Mouse (Mus musculus): Measurements from ENCODE around the gene Serpine3. TPM values are rescaled to one million over a fixed set of nuclear protein-coding genes. Genes with fewer than 3 reads are reported as not detected.
"Not testable (repeated sequence)": the region's sequence is repeated elsewhere in the genome, so short reads cannot be mapped to it uniquely, and the experiment has no call there.

Gene Serpine3
- total RNA-seq (2021) (not detected), polyA plus RNA-seq (2012; rRNA removed) (not detected in 2 replicates)
- long read RNA-seq, partial matches to known transcripts: 0 of 1 reads
- long read RNA-seq, other reads (novel, unspliced or antisense): 1 of 1 reads

DNA sequence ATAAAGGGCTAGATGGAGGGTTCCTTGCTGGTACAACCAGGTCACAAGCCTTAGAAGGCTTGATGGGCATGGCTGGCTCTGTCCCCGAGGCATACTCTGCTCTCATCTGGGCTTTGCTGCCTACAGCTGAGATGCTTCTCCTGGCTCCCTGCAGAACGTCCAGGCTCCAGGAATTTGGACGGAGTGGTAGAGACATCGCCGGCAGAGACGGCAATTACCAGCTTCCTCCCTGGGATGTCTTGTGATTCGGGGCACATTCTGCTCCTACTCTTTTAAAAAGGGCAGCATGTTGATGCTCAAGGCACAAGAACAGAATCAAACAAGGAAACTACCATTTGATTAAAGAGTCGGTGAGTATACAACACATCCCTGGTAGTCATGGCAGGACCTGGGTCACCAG lies at the start of gene Serpine3:
TSS of gene Serpine3 (plus strand) at position 301 of the 400 bp plus-strand sequence.
- no peak for DNase-seq

DNA sequence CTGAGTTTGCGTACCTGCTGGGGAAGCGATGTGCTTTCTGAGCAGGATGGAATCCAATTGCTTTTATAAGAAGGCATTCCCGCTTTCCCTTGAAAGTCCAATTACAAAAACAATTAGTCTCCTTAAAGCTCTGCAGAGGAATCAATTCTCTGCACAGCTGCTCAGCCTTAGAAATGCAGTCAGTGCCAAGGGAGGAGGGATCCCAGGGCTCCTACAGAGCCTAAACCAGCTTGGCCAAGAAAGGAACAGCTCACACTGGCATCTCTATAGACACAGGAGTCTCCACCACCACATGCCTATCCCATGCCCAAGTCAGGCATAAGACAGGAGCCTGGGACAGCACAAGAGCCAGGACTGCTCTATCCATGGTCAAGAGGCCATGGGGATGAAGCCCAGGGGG lies 41.1 kb upstream of the Serpine3 start:
- DNase-seq: no peak

DNA sequence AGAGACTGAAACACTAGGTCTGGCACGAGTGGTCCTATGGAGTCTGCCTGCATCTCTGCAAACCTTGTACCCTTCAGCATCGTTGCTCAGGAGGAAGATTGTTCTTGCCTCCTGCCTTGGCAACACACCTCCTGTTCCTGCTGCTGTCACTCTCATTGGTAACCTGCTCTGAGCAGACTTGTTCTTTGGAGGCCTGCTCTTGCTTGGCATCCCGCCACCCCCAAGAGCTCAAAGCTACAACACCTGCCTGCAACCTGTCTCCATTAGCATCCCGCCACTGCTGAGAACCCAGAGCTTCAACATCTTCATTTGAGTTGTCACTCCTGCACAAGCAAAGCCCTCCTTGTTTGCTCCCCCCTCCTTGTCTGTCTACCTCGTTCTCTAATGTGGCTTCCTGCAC lies 35.5 kb upstream of the Serpine3 start:
- no peak for DNase-seq

DNA sequence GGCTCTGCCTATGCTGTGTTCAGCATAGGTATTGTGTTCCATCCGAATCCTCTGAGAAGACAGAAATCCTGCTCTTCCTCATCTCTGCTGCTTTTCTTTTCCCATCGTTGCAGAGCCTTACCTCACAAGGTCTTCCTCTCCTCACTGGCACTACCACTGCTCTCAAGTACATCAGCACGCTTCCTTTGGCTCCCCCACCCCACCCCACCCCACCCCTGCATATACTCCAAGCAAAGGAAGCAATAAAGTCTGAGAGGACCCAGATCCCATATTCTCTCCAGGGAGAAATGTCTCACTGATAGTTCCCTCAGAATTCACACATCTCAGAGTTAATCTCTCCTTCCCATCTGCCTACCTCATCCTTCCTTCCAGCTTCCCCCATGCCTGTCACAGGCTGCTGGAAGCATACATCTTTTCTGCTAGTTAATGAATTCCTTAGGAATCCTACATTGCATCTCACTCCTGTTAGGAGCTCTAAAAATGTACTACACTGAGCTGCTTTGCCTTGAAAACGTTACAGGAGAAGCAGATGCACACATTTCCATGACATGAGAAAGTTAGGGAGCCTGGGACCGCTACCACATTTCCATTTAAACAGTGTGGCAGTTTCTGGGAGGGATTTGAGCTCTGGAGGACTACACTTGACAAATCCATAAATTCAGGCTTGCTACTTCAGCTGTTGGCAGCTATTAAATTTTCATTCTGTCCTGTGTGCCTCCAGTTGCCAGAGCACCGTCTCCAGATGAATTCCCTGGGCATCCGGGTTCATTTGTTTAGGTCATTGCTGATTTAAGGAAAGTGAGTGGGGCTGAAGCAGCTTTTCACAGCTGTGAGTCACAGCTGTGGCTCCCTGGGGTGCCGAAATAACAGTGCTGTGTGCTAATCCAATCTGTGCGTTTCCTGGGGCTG lies 25.8 kb upstream of the Serpine3 start:
- DNase-seq: no peak

DNA sequence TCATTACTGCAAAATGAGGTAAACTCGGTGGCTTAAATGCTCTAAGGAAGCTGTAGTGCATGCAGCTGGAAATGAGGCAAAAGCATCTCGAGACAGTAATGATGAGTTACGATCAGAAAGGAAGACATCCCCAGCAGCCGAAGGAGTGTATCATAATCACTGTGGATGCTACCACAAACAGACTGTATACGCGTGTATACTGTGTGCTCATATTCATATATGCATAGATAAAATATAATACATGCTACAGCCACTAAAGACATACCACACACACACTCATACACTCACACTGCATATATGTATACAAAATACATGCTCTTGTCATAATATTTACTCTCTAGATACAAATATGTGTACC lies 25.1 kb upstream of the Serpine3 start:
- DNase-seq: no peak

DNA sequence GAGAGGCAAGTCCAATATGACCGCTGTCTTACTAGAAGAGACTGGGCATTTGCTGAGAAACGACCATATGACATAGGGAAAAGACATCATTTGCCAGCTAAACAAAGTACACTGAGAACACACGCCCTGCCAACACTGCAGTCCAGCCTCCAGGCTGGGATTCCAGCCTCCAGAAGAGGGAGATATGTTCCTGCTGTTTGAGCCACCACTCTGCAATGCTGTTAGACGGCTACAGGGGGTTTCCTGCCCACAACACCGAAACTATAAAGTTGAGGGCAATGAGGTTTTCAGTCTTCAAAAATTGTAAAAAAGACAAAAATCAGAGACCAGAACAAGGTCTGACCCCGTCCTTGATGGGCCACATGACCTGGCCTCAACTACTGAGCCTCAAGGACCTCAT lies 24.4 kb upstream of the Serpine3 start:
- peak; percentile 39 for DNase-seq

DNA sequence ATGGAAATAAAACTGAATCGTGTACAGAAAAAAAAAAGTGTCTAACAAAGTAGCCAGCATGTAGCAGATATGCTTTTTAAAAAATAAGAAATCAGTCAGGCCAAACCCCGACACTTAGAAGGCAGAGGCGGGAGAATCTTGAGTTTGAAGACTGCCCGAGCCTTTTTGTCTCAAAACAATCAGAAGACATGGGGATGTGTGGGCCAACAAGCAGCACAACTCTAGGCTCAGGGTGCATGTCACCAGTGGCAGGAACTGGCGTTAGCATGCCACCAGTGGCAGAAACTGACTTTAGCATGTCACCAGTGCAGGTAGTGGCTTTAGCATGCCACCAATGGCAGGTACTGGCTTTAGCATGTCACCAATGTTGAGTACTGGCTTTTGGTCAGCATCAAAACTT lies 23.9 kb upstream of the Serpine3 start:
- DNase-seq: no peak

DNA sequence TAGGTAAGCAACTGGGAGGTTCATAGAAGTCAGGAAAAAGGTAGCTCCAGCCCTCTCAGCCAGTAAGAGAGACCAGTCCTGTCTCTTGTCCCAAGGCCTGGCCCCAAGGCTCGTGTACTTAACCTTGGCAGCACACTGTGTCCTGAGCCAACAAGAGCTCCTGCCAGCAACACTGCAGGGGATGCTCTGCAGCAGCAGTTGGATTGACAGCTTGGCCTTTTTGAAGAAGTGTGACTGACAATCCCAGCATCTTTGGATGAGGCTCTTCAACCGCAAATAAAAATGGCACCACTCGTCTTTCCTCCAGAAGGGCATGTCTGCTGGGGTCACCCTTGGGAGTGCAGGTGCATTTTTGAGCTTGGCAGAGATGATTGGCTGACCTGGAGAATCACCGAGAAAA lies 23.1 kb upstream of the Serpine3 start:
- DNase-seq: peak; percentile 14

DNA sequence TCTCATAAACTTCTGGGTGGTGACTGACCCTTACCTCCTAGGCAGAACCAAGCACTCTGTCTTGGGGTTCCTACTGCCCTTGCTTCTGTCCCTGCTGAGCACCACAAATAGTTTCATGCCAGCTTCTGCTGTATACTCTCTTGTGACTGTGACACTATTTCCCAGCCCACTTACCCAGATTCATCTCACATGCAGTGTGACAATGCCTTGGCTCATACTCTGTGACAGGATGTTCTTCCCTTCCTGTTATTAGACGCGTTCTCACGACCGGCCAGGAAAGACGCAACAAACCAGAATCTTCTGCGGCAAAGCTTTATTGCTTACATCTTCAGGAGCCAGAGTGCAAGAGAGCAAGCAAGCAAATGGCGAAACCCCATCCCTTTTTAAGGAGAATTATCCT lies 21.1 kb upstream of the Serpine3 start:
- DNase-seq: not testable (repeated sequence)

DNA sequence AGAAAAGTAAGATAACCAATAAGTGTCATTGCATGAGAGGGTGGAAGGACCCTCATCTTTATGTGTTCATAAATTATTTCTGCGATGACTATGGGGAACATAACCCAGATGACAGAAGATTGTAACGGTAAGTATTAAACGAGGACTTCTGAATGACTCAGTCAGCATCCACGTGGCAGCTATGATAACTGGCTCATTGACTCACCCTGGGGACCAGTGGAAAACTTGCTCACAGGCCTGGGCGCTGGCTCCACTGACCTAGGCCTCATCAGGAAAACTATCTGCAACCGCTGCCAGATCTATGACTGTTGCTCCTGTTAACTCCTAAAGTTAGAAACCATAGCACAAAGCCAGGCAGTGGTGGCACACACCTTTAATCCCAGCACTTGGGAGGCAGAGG lies 15.1 kb upstream of the Serpine3 start:
- DNase-seq: peak; percentile 18

DNA sequence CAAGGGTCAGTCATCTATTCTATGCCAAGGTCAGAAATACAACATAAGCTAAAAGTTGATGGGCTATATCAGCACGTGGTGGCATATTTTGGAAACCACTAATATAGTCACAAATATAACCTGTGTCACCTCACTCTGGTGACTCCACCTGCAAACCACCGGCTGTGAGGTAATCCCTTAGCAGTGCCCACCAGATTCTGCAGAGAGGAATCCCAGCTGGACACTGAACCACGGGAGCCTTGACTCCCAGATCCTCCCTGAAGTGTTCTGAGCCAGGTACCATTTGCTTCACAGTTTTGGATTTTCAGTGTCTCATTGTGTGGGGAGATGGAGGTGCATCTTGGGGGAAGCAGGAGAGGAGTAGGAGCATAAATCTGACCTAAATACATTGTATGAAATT lies 13.1 kb upstream of the Serpine3 start:
- no peak for DNase-seq

DNA sequence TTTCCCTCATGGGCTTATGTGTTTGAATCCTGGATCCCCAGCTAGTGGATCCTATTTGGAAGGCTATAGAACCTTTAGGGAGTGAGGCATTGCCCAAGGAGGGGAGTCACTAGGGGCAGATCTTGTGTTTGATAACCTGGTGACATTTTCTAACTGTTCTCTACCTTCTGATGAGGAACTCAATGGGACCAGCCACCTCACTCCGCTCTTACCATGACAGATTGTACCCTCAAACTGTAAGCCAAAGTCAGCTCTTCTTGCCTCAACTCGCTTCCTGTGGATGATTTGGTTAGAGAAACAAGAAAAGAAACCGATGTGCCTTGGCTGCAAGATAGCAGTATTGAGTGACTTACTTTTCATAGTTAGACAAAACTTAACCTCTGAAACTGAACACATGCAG lies 11.7 kb upstream of the Serpine3 start:
- no peak for DNase-seq

DNA sequence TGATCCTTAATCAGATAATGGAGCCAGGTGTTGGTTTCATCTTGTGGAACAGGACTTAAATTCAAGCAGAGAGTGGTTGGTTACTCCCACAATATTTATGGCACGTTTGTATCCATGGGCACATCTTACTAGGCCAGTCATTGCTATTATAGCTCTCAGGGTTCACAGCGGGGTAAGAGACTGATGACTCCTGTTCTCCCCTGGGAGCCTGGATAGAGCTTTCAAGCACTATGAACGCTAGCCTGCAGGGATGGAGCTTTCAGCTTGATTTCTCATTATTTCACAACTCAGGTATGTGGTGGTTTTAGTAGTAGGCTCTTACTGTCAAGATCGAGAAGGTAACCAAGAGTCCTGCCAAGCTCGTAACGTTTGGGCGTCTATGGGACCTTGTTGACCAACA lies 7.5 kb upstream of the Serpine3 start:
- DNase-seq: no peak

DNA sequence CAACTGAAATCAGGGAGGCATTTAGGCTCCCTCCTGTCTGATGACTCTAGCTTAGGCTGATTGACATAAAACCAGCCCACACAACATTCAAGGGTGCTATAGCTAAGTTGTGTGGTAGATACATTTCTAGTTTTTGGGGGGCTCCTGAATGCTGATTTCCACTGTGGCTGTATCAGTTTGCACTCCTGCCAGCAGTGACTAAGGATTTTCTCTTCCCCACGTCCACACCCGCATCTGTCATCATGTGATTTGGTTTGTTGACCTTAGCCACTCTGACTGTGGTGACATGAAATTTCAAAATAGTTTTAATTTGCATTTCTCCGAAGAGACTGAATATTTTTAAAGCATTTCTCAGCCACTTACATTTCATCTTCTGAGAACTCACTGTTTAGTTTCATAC lies 6.0 kb upstream of the Serpine3 start:
- DNase-seq: no peak

DNA sequence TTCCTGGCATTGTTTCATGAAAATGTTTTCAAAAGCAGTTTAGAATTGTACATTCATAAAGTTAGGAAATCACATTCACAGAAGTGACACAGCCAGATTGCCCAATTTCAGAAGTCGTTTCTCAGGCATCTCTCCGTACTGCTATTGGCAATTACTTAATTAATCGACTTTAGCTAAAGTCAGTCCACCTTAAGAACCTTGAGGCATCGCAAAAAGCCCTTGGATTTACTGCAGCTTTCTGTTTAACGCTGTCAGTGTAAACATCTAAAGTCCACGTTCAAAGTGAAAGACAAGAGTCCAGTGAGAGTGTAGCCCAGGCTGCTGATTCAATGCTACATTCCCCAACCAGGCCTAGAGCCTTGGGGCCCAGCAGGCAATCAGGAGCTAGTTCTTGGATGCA lies 1.1 kb upstream of the Serpine3 start:
- no peak for DNase-seq

DNA sequence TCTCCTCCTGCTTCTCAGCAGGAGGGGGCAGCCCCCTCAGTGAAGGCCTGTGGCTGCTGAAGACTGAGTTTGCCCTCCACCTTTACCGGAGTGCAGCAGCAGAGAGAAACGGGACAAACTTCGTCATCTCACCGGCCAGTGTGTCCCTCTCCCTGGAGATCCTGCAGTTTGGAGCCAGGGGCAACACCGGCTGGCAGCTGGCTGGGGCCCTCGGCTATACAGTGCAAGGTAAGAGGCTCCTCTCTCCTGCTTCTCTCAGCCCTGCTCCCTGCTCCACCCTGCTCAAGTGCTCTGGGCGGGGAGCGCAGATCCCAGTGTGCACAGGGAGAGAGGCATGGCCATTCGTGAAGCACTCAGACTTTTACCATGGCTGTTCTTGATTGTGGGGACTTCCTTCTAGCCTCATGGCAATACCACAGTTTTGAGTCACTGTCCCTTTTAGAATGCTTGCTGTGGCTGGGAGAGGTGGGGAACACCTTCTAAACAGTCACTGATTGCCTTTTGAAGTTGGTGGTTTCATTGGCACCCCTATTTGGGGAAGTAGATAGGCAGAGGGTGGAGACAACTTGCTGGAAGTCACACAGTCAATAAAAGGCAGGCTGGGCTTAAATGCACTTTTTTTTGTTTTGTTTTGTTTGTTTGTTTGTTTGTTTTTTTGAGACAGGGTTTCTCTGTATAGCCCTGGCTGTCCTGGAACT lies 1.7 kb downstream of the Serpine3 start:
- DNase-seq: no peak

DNA sequence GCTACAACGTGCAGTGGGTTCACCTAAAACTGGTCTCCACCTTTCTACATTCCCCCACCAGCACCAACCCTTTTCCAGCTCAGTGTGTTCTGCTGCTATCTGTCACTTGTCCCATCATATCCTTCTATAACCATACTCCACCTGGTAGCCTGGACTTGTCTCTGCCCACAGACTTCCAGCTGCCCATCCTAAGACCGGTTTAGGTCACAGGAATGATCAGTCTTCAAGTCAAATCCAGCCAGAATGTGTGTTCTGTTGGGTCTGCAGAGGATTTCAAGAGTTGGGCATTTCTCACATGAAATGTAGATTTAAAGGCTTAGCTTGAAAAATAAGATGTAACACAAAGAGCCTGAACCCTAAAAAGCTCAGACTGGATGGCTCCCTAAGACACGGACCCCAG lies 10.2 kb downstream of the Serpine3 start:
- DNase-seq: no peak

DNA sequence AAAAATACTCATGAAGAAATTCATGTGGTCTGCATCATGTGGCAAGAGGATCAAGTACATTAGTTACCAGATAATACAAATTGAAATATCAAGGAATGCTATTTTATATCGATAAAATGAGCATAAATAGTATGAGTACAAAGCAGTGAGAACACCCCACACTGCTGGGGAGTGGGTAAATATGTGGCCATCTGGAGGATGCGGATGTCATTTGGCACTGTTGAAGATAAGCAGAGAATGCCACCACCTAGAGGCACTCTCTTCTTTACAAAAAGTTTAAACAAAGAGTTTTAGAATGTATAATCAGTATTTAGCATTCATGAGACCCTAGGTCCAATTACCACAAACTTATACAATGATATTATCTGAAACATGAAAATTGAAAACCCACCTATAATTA lies 54.7 kb downstream of the Serpine3 start:
- no peak for DNase-seq

DNA sequence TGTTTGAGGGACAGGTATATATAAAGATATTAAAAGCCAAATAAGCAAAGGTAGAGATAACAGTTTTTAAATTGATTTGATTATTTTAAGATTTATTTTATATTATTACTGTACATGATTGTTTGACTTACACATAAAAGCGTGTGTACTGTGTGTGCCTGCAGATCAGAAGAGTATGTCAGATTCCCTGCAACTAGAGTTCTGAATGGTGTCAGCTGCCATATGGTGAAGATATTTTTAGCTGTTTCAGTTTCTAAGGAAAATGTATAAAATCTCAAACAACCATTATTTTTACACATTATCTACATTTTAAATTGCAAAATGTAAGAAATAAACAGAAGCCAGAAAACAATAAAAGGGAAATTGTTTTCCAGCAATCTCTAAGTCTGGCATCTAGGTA lies 58.2 kb downstream of the Serpine3 start:
- no peak for DNase-seq

DNA sequence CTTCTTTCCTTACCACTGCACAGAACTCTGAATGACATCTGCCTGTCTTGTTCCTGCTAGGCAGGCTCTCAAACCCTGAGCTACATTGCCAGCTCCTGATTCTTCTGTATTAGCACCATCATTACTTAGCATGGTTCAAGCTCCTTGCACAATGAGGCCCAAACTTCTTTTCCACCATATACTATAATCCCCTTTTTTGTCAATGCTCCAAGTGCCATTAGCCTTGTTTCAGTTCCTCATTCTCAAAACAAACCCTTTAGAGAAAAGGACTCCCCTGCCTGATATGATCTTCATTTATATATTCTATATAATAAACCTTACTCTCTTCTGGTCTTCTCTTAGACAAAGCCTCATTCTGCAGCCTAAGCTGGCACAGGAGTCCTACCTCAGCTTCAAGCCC lies 61.1 kb downstream of the Serpine3 start:
- DNase-seq: no peak

DNA sequence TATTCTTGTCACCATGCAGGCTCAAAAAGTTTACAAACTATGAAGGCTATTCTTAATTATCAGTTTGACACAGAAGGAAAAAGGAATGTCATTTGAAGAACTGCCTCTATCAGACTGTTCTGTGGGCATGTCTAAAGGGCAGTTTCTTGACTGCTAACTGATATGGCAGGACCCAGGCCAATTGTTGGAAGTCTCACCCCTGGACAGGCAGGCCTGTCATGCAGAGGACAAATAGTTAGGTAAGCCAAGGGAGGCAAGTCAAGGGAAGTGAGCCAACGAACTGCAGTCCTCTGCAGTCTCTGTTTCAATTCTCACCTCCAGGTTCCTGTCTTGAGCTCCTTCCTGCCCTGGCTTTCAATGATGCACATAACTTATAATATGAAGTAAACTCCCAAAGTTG lies 68.4 kb downstream of the Serpine3 start:
- no peak for DNase-seq

DNA sequence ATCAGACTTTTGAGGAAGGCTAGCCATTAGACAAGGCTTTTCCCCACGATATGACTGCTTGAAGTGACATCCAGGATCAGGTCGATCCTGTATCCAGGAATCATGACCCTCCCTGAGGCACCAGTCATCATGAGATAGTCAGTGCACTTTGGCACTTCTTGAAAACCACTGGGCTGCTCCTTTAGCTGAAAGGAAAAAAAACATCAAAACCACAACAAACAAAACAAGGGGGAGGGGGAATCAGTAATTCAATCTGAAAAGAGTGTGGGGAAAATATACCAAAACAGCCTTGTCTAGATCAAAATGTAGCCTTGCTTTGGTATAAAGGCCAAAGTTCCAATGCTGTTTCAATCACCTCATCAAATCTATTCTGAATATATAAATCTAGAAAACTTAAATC lies 70.2 kb downstream of the Serpine3 start:
- DNase-seq: no peak

DNA sequence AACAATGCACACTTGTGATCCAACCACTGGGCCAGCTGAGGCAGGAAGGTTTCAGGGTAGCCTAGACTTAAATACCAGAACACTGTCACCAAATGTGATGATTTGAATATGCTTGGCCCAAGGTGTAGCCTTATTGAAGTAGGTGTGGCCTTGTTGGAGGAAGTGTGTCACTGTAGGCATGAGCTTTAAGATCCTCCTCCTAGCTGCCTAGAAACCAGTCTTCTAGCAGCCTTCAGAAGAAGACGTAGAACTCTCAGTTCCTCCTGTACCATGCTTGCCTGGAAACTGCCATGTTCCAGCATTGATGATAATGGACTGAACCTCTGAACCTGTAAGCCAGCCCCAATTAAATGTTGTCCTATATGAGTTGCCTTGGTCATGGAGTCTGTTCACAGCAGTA lies 72.2 kb downstream of the Serpine3 start:
- no peak for DNase-seq

Measured in adrenal gland, adult 2 months (tissue).